Mouse (Mus musculus) fibroblast of lung, adult 2 months (primary cell): ENCODE results near the gene Parg.
"Not testable (repeated sequence)": the region's sequence is repeated elsewhere in the genome, so short reads cannot be mapped to it uniquely, and the experiment has no call there.

ENCODE experiments used
- DNase-seq: peaks from one replicate; pipeline ENCODE4 v3.0.0-alpha.2; 2011; ENCODE audit warnings: low read depth

The Parg gene

DNA sequence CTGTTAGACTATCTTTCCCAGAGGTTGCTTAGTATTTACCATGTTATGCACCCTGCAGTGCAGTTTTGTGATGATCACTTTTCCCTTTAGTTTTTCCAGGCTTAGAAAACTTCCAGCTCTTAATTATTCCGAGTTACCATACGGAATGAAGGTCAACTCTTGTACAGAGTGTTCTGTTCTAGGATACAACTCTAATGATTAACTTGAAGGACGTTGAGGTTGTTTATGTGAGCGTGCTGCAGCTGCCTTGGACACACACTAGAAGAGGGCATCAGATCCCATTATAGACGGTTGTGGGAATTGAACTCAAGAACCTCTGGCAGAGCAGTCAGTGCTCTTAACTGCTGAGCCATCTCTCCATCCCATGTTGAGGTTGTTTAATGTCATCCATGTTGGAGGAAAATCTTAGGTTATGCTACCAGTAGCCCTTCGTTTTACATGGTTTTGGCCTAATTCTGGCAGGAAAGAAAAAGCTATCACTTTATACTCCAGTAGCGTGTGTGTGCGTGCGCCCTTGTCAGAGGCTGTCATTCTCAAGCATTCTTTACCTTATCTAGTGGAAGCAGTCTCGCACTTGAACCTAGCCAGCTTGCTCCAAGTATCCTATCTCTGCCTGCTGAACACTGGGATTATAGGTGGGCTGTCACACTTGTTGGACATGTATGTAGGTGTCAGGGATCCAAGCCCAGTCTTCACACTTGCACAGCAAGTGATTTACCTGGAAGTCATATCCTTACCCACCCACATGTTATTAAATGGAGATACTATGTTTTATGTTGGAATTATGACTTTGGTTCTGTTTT lies 22.2 kb upstream of the Parg start:
- no peak for DNase-seq

DNA sequence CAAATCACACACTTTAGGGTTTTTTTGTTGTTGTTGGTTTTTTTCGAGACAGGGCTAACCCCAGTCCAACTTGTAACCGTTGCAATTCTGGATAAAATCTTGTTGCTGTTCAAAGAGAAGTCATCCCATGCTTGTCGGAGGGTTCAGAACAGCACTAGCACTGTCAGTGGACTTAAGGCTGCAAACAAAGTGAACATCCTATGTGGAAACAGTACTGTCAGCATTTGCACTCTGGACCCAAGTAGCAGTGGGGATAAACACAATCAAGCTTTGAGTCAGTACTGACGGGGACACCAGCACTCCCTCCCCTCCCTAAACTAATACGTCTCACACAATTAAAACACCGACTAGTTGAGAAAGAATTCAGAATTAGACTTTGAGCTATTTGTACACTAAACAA lies 20.9 kb upstream of the Parg start:
- no peak for DNase-seq

DNA sequence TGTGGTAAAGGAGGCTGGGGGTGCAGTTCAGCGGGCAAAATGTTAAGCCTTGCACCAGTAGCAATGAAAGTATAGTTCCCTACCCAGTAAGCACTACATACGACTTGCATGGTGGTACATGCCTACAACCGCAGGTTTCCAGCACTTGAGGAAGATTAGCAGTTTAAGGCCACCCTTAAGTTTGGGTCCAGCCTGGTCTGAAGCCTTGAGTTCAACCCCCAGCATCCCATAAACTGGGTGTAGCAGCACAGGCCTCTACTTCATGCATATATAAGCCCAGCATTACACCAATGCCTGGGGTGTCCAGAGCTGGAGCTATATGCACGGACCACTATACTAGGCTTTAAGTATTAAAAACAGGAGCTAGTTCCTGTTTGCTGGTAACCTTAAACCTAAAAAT lies 17.9 kb upstream of the Parg start:
- no peak for DNase-seq

DNA sequence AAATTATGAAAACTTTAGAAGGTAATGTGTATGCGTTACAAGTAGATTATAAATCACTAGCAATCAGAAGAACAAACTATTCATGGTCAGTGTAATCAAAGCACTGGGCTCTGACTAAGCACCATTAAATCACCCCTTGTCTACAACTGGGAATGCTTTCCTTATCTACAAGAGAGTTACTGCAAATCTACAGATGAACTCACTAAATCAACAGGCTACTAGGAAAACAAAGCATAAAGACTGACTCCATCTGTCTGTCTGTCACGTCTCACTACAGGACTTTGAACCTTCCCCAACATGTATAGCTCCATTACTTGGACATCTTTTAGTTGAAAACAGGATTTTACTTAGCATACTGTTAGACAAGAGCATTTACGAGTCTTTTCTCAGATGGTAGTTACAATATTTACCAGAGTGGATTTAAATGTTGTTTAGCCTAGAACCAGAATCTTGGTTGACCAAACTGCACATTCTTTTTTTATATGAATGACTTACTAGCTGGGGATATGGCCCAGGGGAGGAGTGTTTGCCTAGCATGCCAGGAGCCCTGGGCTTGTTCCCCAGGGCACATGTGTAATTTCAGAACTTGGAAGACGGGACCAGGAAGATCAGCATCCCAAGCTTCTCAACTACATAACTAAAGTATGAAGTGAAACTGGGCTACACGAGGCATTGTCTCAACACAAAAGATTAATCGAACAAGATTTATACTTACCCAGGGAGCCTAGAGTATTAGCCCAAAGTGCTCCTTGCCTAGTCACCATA lies 10.9 kb upstream of the Parg start:
- DNase-seq, result no peak

DNA sequence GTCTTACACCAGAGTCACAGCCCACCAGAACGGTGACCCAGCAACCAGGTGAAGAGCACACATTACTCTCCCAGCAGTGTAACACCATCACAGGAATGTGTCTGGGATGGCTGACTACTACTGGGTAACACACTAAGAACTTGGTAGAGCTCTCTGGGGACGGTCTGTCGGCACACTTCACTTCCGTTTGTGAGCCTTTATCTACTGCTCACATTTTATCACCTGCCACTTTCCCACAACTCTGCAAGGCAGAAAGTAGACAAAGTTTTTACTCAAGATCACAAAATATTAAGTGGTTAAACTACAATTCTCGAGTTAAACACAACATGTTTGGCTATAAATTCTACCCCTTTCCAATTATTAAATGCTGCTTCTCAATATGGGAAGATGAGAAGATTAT lies 9.8 kb upstream of the Parg start:
- no peak for DNase-seq

DNA sequence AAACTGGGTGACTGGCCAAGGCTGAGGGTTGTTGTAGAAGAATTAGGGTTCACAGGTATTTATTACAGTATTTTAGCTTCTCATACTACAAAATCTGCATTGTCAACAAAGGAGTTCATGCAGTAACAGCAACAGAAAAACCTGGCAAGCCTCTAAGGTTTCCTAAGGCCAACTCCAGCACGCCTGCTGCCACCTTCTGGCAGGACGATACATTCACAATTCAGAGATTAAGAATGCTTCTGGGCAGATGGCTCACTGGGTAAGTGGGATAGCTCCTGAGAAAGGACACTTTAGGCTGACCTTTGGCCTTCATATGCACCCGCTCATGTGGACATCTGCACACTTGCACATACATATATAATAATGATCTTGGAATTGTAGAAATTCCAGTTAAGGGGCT lies 9.3 kb upstream of the Parg start:
- peak; percentile 24 for DNase-seq

DNA sequence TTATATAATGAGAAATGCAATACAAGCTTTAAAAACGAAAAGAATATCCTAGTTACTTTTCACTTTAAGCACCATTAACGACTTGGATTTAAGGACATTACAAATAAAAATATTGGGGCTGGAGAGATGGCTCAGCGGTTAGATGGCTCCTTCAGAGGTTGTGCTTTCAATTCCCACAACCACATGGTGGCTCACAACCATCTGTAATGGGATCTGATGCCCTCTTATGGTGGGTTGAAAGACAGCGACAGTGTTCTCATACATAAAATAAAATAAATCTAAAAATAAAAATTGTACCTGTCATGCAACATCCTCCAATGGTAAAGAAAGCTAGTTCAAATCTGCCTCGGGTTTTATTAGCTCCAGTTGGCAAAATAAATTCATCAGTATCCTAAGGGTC lies 8.2 kb upstream of the Parg start:
- DNase-seq, result not testable (repeated sequence)

DNA sequence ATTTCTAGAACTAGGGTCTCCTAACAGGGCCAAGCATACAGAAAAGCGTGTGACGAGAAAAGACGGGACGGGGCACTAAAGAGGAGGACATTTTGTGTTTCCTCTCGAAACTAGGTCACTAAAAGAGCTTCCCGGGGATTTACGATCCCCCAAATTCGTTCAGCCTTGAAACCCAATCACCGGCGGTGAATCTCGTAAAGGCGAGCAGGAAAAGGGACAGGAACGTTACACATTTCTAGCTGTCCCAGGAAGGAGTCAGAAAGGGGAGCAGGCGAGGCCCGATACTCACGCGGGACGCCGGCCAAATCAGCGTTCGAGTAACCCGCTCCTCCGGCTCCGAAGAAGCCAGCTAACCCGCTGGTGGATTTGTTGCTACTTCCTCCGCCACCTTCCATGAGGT lies 395 bp upstream of the Parg start:
- DNase-seq, result no peak

DNA sequence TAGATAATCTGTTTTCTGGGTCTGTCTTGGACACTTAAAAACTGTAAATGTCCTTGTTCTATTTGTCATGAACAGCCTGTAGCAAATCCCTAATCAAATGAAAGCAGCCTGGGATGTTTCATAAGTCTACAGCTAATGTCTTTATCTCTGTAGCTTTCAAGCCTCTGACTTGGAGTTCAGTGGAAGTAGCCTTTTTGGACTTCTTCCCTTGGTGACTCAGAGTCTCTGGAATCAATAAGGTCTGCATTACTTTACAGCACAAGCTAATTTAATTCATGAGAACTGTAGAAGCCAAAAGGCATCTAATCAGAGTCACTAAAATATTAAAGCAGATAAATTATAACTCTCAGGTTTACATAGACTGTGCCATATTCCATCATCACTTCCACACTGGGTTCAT lies 24.9 kb downstream of the Parg start:
- peak; percentile 43 for DNase-seq

DNA sequence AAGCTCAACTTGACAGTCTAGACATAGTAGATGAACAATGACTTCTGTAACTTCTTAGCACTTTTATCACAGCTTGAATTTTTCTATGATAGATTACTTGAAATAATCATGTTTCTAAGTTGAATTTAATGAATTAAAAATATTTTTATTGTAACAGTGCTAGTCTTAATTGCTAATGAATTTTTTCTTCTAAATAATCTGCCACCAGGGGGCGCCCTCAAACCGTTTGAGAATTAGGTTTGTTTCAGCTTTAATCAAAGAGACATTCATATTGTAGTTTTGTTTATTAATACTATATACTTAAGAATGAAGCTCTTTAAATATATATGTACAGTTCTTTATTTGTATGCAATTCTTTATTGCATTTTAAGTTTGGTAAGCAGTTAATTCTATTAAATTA lies 27.2 kb downstream of the Parg start:
- no peak for DNase-seq

DNA sequence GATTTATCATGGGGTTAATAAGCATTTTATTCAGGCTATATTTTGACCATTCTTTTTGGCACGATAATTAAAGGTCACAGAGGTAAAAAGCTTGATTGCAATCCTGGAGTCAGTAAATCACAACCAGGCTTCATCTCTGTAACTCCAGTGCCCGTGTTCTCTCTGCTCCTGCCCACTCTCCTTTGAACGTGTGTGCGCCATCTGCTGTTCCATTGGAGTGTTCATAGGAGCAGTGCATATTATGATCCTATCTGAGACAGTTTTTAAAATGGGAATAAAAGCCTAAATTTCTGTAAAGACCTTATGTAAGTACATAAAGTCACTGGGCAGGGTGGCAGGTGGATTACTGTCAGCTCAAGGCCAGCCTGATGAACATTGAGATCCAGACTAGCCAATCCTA lies 40.7 kb downstream of the Parg start:
- DNase-seq, result no peak

DNA sequence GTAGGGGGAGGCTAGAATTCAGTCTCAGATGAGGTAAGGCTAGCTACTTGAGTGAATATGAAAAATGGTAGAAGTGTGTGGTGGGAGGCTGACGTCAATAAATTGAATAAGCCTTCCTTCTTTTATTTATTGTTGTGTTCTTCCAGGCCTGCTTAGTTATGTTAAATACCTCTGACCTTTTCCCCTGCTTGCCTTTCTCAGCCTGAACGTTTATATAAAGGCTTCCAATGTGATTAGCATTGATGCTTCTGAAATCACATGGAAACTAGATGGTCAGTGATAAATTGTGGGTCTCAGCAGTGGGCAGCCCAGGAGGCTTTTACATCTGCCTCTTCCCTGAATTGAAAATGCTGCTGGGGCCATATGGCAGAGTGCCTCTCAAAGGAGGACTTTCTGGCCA lies 44.3 kb downstream of the Parg start:
- DNase-seq, result no peak

DNA sequence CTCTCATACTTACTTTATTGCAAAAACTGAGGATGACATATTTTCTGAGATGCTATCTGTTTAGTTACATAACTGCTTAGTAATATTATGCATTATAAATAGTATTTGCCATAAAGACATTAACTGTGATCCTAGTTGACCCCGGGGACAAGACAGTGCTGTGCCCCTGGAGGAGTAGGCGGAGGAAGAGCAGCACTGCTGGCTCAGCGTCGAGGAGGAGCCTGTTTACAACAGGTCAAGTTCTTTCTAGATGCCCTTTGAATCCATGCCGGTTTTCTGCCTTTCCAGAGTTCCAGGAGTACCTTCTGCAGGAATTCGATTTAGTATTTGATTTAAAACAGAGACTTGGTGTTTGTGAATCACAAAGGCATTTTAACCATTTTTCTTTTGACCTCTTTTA lies 47.9 kb downstream of the Parg start:
- DNase-seq, result no peak

DNA sequence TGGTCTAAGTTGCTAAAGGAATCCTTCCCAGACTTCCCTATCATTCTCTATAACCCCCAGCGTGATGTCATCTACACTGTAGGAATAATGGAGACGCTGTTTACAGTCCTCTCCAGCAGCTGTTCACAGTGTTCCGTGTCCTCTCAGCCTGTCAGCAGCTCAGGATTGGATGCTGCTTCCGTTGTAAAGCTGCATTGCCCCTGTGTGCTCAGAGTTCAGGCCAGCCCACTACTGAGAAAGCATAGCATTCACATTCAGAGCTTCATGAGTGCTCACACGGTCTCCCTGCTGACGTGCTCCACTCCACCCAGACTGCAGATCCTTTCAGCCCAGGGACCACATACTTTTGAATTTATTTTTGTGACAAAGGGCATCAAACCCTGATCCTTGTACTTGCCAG lies 59.1 kb downstream of the Parg start:
- DNase-seq, result no peak

DNA sequence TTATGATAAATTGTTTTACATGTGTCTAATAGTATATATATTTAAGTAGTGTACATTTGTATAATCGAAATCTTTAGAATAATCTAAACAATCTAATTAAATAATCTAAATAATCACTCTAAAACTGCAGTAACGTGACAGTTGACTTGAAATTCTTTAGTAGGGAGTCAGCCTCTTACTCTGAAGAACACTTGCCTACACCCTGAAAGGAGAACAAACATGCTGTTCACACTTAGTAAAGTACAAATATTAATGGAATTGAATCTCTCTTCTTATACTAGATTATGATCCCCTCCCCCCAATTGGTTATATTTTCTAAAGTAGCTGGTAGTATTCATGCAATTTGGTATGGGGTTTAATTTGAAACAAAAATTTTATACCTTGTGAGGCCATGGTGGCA lies 60.0 kb downstream of the Parg start:
- no peak for DNase-seq

DNA sequence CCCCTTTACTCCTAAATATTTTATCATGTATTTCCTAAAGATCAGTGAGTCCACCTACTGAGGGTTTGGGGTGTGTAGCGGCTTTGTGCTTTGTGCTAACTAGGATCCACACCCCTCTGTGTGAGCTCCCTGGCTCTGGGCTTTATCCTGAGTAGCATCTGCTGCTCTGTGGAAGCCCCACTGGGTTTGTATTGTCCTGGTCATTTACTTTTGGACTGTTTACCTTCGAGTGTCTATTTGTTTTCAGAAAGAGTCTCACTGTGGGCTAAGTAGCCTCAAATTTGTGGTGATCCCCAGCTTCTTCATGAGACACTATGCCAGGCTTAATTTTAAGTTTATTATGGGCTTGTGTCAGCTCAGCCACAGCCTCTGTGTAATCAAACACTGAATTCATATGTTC lies 67.2 kb downstream of the Parg start:
- DNase-seq, result no peak

DNA sequence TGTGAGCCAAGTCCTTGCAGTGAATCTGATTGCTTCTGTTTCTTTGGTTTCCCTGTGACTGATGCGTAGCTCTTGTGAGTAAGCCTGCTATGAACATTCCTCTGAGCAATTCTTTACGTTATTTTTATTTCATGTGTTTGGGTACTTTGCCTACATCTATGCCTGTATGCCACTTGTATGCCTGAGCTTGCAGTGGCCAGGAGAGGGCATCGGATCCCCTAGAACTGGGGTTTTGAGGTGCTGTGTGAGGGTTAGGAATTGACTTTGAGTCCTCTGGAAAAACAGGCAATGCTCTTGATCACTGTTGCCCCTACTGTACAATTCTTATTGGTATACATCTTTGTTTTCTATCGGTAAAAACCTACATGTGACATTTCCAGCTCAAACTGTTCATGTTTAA lies 67.8 kb downstream of the Parg start:
- no peak for DNase-seq

DNA sequence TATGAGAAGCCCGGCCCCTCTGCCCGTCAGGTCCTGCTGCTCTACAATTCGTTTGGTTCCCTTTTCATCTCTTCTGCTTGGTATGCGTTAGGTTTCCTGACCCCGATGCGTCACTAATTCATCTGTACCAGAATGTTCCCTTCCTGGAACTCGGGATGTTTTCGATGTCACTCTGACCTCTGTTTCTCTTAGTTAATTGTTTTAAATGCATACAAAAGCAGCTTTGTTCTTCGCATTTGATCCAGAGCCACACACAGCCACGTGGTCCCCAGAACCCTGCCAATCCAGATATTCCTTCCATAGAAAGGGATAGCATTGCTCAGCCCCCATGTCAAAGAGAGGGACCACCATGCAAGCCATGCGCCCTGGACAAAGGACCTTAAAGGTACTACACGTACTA lies 99.9 kb downstream of the Parg start:
- no peak for DNase-seq

DNA sequence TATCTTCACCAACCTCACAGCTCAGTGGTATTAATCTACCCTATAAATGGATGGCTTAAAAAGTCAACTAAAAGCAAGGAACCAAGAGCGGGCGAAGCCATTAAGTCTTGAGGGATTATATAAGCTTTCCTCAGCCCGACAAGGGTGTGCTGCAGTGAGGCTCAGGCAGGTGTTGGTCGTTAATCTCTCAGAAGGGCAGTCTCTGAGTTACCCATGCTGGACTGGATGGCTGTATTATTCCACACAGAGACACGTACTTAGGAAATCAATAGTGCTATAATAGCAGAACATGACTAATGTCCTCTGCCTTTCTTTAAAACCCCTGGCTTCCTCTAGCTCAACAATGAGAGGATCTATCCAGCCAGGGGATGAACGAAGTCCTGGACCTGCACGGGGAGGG lies 100.7 kb downstream of the Parg start:
- DNase-seq, result no peak

DNA sequence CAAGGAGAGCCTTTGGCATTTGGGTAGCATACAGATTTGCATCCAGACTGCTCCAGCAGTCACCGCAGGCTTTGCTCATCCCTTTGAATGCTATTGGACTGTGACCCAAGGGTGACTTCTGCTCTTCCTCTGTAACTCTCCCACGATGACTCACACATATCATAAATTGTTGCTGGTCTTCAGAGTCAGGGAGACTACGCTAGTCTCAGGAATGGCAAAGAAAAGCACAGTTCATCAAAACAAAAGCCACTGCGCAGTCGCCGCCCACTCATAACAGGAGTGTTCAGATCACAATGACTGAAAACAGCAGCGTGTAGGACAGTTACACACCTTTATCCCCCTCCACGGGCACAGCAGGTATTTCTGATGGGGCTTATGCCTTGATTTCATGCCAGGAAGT lies 103.2 kb downstream of the Parg start:
- no peak for DNase-seq

DNA sequence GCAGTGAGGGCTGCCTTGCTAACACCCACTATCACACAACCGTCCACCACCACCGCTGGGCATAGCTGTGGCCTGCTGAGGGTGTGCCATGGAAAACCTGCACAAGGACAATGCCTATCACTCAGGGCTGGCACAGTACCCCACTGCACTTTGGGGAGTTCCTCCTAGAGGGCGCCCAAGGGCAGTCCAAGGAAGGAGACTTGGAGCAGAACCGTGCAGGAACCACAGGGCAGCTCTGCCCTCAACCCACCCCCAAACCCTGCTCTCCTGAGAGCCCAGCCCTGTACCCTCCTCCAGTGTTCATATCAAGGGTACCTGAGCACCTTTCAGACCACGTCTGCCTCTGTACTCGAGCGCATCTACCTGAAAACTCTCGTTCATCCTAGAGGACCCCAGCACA lies 108.1 kb downstream of the Parg start:
- DNase-seq, result no peak

DNA sequence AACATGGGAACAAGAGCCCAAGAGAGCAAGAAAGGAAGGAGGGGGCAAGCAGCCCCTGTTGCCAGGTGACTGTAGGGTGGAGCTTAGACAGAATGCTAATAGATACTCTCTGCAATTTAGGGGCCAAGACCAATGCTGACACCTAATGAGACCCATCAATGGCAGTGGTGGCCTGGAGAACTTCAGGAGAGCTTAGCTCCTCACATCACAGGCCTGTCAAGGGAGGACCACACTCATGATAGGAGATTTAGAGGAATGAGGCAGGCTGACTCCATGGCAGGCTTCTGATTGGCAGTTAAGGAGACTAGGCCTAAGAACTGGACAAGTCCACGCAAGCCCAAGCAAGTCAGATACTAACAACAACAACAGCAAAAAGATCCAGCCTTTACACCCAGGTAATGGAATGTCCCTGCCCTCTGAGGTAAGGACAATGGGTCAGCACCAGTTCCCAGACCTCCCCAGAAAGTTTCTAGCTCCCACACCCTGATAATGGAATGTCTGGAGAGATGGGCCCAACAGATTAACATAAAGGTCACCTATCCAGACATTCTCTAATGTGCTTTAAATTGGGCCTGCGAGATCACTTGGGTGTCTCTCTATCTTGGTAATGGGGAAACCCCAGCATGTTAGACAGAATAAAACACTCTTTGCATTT lies 109.8 kb downstream of the Parg start:
- DNase-seq, result no peak

DNA sequence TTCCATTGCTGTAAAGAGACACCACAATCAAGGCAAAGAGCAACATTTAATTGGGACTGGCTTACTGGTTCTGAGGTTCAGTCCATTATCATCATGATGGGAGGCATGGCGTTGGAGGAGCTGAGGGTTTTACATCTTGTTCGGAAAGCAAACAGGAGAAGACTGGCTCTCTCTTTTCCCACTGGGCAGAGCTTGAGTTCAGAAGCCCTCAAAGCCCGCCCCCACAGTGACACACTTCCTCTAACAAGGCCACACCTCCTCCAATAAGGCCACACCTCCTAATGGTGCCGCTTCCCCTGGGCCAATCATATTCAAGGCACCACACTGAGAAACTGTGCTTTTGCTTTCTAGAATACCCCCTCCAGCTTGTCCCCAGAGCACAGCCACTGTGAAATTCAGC lies 116.1 kb downstream of the Parg start:
- DNase-seq, result no peak
